Mouse (Mus musculus) MEL (cell line): ENCODE measurements around the gene Gm42957. TPM values are rescaled to one million over a fixed set of nuclear protein-coding genes. Genes with fewer than 3 reads are reported as not detected.
A peak's percentile ranks its signal among the peaks of the same experiment; 100 is the strongest.

Experiments used
- DNase-seq: peaks from one replicate; pipeline ENCODE4 v3.0.0; 2011; ENCODE audit warnings: low read depth, low spot score
- H3K27ac ChIP-seq: 2 replicates; pipeline ENCODE4 v1.5.1; 2012; ENCODE audit warnings: low read depth, mild to moderate bottlenecking, control low read depth, low read length, moderate library complexity; ENCODE audit not compliant: control insufficient read depth
- H3K27me3 ChIP-seq, 2 experiments: fragments of 150-350 bp in 1 of 2; sonication (generic) in 1 of 2; 2 replicates each; pipeline ENCODE4 v1.6.1; 2012; ENCODE audit warnings: low read length in 2 of 2, mild to moderate bottlenecking in 2 of 2, improper control_type of control experiment in 1 of 2, moderate library complexity in 1 of 2; ENCODE audit not compliant: insufficient read depth in 2 of 2, control insufficient read depth in 1 of 2
- H3K36me3 ChIP-seq, 2 experiments: 2 replicates each; pipeline ENCODE4 v1.6.1; 2012 to 2014; ENCODE audit warnings: low read length in 2 of 2, improper control_type of control experiment in 1 of 2, inconsistent platforms in 1 of 2, mild to moderate bottlenecking in 1 of 2; ENCODE audit not compliant: insufficient read depth in 2 of 2, control insufficient read depth in 1 of 2
- H3K4me1 ChIP-seq, 2 experiments: fragments of 150-350 bp in 1 of 2; sonication (generic) in 1 of 2; 2 replicates each; pipeline ENCODE4 v1.6.1; 2012; ENCODE audit warnings: low read length in 2 of 2, improper control_type of control experiment in 1 of 2, mild to moderate bottlenecking in 1 of 2; ENCODE audit not compliant: insufficient read depth in 2 of 2, control insufficient read depth in 1 of 2
- H3K4me3 ChIP-seq, 2 experiments: fragments of 150-350 bp in 1 of 2; sonication (generic) in 1 of 2; 2 replicates each; pipeline ENCODE4 v1.5.1; 2012; ENCODE audit warnings: low read depth in 2 of 2, low read length in 2 of 2, mild to moderate bottlenecking in 2 of 2, moderate library complexity in 2 of 2, control low read depth in 1 of 2, improper control_type of control experiment in 1 of 2; ENCODE audit not compliant: control insufficient read depth in 1 of 2, insufficient read depth in 1 of 2
- H3K79me2 ChIP-seq: 2 replicates; pipeline ENCODE4 v1.6.1; 2012; ENCODE audit warnings: mild to moderate bottlenecking, low read length, moderate library complexity; ENCODE audit not compliant: control insufficient read depth, poor library complexity, insufficient read depth
- H3K9ac ChIP-seq: 2 replicates; pipeline ENCODE4 v1.6.1; 2012; ENCODE audit warnings: low read depth, mild to moderate bottlenecking, control low read depth, low read length, moderate library complexity; ENCODE audit not compliant: control insufficient read depth, poor library complexity, severe bottlenecking
- H3K9me3 ChIP-seq: fragments of 150-350 bp; sonication (generic); replicated peaks from 2 replicates; pipeline ENCODE4 v1.6.1; 2012; ENCODE audit warnings: mild to moderate bottlenecking, low read length, improper control_type of control experiment, moderate library complexity; ENCODE audit not compliant: insufficient read depth
- CTCF ChIP-seq, 3 experiments: IDR thresholded peaks in 2 of 3; conservative IDR thresholded peaks in 1 of 3; 2 replicates each; pipeline ENCODE4 v1.5.1; 2011 to 2012; ENCODE audit warnings: low read length in 3 of 3, low read depth in 2 of 3, mild to moderate bottlenecking in 2 of 3, improper control_type of control experiment in 1 of 3, inconsistent platforms in 1 of 3, mixed read lengths in 1 of 3, moderate library complexity in 1 of 3; ENCODE audit not compliant: control insufficient read depth in 1 of 3, insufficient read depth in 1 of 3, poor library complexity in 1 of 3, severe bottlenecking in 1 of 3
- ELF1 ChIP-seq: IDR thresholded peaks from 2 replicates; pipeline ENCODE4 v1.6.1; 2014; ENCODE audit warnings: low read depth, mild to moderate bottlenecking, inconsistent platforms, low read length, improper control_type of control experiment, moderate library complexity
- GABPA ChIP-seq: IDR thresholded peaks from 2 replicates; pipeline ENCODE4 v1.6.1; 2012; ENCODE audit warnings: low read depth, mild to moderate bottlenecking, inconsistent platforms, low read length, improper control_type of control experiment, moderate library complexity
- GATA1 ChIP-seq: IDR thresholded peaks from 2 replicates; pipeline ENCODE4 v1.6.1; 2011; ENCODE audit warnings: low read depth, low read length, improper control_type of control experiment
- MAZ ChIP-seq: IDR thresholded peaks from 2 replicates; pipeline ENCODE4 v1.6.1; 2012; ENCODE audit warnings: low read depth, mild to moderate bottlenecking, inconsistent platforms, low read length, improper control_type of control experiment
- RAD21 ChIP-seq: IDR thresholded peaks from 2 replicates; pipeline ENCODE4 v1.6.1; 2011; ENCODE audit warnings: mild to moderate bottlenecking, low read depth, low read length, improper control_type of control experiment
- SMC3 ChIP-seq: IDR thresholded peaks from 2 replicates; pipeline ENCODE4 v1.6.1; 2011; ENCODE audit warnings: low read depth, low read length, improper control_type of control experiment
- TAL1 ChIP-seq: IDR thresholded peaks from 2 replicates; pipeline ENCODE4 v1.6.1; 2012; ENCODE audit warnings: mild to moderate bottlenecking, inconsistent platforms, low read length, moderate library complexity, mixed read lengths
- TBP ChIP-seq: IDR thresholded peaks from 2 replicates; pipeline ENCODE4 v1.8.0; 2011; ENCODE audit warnings: low read depth, low read length, improper control_type of control experiment
- ZC3H11A ChIP-seq: IDR thresholded peaks from 2 replicates; pipeline ENCODE4 v1.6.1; 2012; ENCODE audit warnings: low read depth, mild to moderate bottlenecking, inconsistent platforms, low read length, improper control_type of control experiment
- ZNF384 ChIP-seq: IDR thresholded peaks from 2 replicates; pipeline ENCODE4 v1.6.1; 2012; ENCODE audit warnings: low read depth, mild to moderate bottlenecking, inconsistent platforms, low read length, improper control_type of control experiment
- polyA plus RNA-seq, 2 experiments: library from polyadenylated mRNA; stranded (reverse) in 1 of 2; unstranded in 1 of 2; fragments of >175 nt in 1 of 2; fragments of >200 nt in 1 of 2; gene quantifications; 2 replicates each; pipeline versions ENCODE4 v1.2.1 to v1.2.4; 2012; ENCODE audit warnings: low replicate concordance in 2 of 2, low read depth in 1 of 2; ENCODE audit not compliant: insufficient read length in 2 of 2, insufficient read depth in 1 of 2, missing spikeins in 1 of 2
- total RNA-seq: library from RNA; depleted of rRNA; stranded (reverse); fragments of 300-350 nt; gene quantifications from 2 replicates; pipeline ENCODE4 v1.2.3, GENCODE M21; 2012

The Gm42957 gene
- total and polyA plus RNA-seq, 3 experiments, result 0.06 to 0.19 TPM; not detected in 1

DNA sequence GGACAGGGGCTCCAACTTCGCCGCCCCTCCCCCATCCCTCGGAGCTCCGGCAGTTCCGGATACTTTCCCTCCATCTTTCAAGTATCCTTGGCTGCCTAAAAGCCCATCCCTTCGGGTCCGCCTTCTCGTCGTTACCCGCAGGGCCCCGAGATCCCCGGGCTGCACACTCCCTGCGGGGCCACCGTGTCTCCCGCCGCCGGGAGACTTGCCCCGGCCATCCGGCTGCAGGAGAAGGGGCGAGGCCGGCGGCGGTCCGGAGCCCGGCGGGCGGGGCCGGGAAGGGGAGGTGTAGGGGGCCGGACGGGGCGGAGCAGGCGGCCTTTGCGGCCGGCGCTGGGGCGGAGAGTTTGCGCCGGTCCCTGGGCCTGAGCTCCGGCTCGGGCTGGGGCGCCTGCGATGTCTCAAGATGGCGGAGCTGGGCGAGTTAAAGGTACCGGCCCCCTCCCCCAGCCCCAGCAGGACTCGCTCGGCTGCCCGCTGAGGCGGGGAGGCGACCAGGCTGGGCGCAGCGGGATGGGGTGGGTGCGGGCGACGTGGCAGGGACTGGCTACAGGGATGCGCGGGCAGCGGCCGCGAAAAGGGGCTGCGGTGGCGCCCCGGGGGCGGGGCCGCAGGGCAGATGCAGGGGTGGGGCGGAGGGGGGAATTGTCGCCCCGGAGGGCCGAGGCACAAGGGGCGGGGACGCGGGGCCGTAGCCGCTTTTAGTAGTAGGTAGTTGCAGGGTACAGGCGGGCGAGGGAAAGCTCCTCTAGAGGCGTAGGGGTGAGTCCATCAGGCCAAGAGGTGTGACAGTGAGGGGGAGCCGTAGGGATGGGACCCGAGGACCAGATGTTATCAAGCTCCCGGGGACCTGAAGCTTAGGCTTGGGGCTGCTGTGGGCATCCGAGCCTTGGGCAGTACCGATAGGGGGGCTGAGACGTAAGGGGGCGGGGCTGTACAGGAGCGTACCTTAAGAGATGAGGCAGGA is 61.8 kb downstream of the Gm42957 start (continued):
- TF ChIP-seq ELF1 (peak; percentile 4; the same call in 1 of the 2 replicates), TBP (0 out of 2 replicates have a peak, but pooled peaks have one; percentile 20), ZNF384 (no peak), GATA1 (no peak; the same call in 1 of the 2 replicates), MAZ (peak; percentile 93)

GRCm38 (mm10) chr3:96698993-96699690 is 63.9 kb downstream of the Gm42957 start:
- H3K9me3 ChIP-seq, result no peaks in the 10 kb centered on the region
- H3K27ac ChIP-seq, result no peak overlapping the region
- H3K79me2 ChIP-seq, result peaks cover 3% of the 10 kb centered on the region; the same call in 1 of the 2 replicates
- no peaks in the 10 kb centered on the region for H3K27me3 ChIP-seq
- no peak overlapping the region for H3K9ac ChIP-seq
- H3K4me1 ChIP-seq, result peaks cover 5 to 13% of the 10 kb centered on the region in 2 experiments; a peak in 3 of 4 replicates
- DNase-seq, result no peak
- peaks cover 0 to 13% of the 10 kb centered on the region in 2 experiments; a peak in 2 of 4 replicates for H3K36me3 ChIP-seq
- TF ChIP-seq ZC3H11A (no peak), GABPA (no peak), TBP (no peak)
- no peak overlapping the region for H3K4me3 ChIP-seq

DNA sequence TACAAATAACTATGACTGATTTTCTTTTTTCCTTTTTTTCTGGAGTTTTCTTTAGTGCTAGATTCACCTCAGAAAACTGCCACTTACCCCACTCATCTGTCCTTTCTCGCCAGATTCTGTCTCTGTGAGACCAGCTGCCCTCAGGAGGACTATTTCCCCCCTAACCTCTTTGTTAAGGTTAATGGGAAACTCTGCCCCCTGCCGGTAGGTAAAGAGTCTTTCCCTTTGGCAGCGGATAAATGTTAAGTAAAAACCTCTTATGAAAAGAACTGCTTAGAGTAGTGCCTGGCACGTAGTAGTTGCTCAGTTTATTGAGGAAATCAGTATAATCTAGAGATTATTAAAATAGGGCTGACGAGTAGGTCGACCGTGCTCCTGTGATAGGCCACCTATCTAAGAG is 65.1 kb downstream of the Gm42957 start:
- no peaks in the 10 kb centered on the region for H3K27me3 ChIP-seq
- H3K4me1 ChIP-seq, result peaks cover 5 to 10% of the 10 kb centered on the region in 2 experiments; a peak in 3 of 4 replicates
- peaks cover 0 to 8% of the 10 kb centered on the region in 2 experiments; a peak in 2 of 4 replicates for H3K36me3 ChIP-seq
- H3K4me3 ChIP-seq, result no peak overlapping the region
- peak; percentile 88 for DNase-seq
- H3K79me2 ChIP-seq, result peaks cover 3% of the 10 kb centered on the region; the same call in 1 of the 2 replicates
- H3K9me3 ChIP-seq, result no peaks in the 10 kb centered on the region
- peak; percentile 50 to 96 (median 87) for TF ChIP-seq CTCF (IDR thresholded peaks at IDR 0.05 in 2 of 3, conservative IDR thresholded peaks at IDR 0.05 in 1 of 3; ENCODE audit: control insufficient read depth in 1 of 3, insufficient read depth in 1 of 3, low read depth in 2 of 3, low read length in 3 of 3, poor library complexity in 1 of 3, severe bottlenecking in 1 of 3)
- no peak for TF ChIP-seq TAL1
- TF ChIP-seq ZC3H11A, result peak; percentile 70
- peak; percentile 93 for TF ChIP-seq SMC3
- peak; percentile 74 for TF ChIP-seq RAD21
- TF ChIP-seq MAZ, result no peak; the same call in 1 of the 2 replicates
- H3K27ac ChIP-seq, result no peak overlapping the region
- no peak overlapping the region for H3K9ac ChIP-seq
